Mouse (Mus musculus): ENCODE results near the gene Tmem200b. TPM values are rescaled to one million over a fixed set of nuclear protein-coding genes. Genes with fewer than 3 reads are reported as not detected.

The Tmem200b gene
- total and polyA plus RNA-seq, 3 experiments, result not detected

- Histone ChIP-seq H3K4me1 (ENCODE audit: control insufficient read depth in 1 of 2, insufficient read depth in 2 of 2, low read length in 2 of 2) (peaks cover 8 to 10% of the 10 kb centered on the region in 2 experiments), H3K36me3 (ENCODE audit: control insufficient read depth in 1 of 2, insufficient read depth in 2 of 2, low read length in 2 of 2) (peaks cover 13 to 19% of the 10 kb centered on the region in 2 experiments)
These were observed 40.3 kb upstream of the Tmem200b start for GRCm38 (mm10) chr4:131881306-131881705.

GRCm38 (mm10) chr4:131883571-131883970 lies 38.0 kb upstream of the Tmem200b start:
- H3K4me1 ChIP-seq (ENCODE audit: control insufficient read depth in 1 of 2, insufficient read depth in 2 of 2, low read length in 2 of 2), result peaks cover 0 to 6% of the 10 kb centered on the region in 2 experiments; a peak in 2 of 4 replicates
- TF ChIP-seq ELF1 (IDR thresholded peaks at IDR 0.05; ENCODE audit: low read depth, low read length) (no peak), MXI1 (IDR thresholded peaks at IDR 0.05; ENCODE audit: low read depth, low read length) (no peak), JUND (IDR thresholded peaks at IDR 0.05; ENCODE audit: low read depth, low read length) (no peak), MYC (IDR thresholded peaks at IDR 0.05; ENCODE audit: low read depth, low read length) (no peak), GATA1 (IDR thresholded peaks at IDR 0.05; ENCODE audit: low read depth, low read length) (no peak), RAD21 (IDR thresholded peaks at IDR 0.05; ENCODE audit: low read depth, low read length) (no peak), USF1 (IDR thresholded peaks at IDR 0.05; ENCODE audit: low read depth, low read length) (no peak), BHLHE40 (IDR thresholded peaks at IDR 0.05; ENCODE audit: borderline replicate concordance, low read depth, low read length) (no peak), MAZ (IDR thresholded peaks at IDR 0.05; ENCODE audit: low read depth, low read length) (no peak), CHD2 (IDR thresholded peaks at IDR 0.05; ENCODE audit: low read length) (no peak)

More at GRCm38 (mm10) chr4:131881306-131881705, 40.3 kb upstream of the Tmem200b start:
- no peak for DNase-seq (ENCODE audit: low read depth, low spot score)
- no peaks in the 10 kb centered on the region for H3K27me3 ChIP-seq (ENCODE audit: control insufficient read depth in 1 of 2, insufficient read depth in 2 of 2, low read length in 2 of 2)
- no peak overlapping the region for H3K9ac ChIP-seq (ENCODE audit: control insufficient read depth, low read depth, low read length, poor library complexity, severe bottlenecking)
- no peak for TF ChIP-seq EP300 (IDR thresholded peaks at IDR 0.05; ENCODE audit: low read depth in 1 of 2, low read length in 2 of 2)
- no peak for TF ChIP-seq ZKSCAN1 (IDR thresholded peaks at IDR 0.05; ENCODE audit: low read depth, low read length)
- TF ChIP-seq RAD21 (IDR thresholded peaks at IDR 0.05; ENCODE audit: low read depth, low read length), result no peak
- TF ChIP-seq USF2 (IDR thresholded peaks at IDR 0.05; ENCODE audit: borderline replicate concordance in 1 of 2, insufficient read depth in 1 of 2, low read depth in 1 of 2, low read length in 2 of 2), result no peak
- no peak for TF ChIP-seq KAT2A (conservative IDR thresholded peaks at IDR 0.05; ENCODE audit: low read depth, low read length)
- no peak for TF ChIP-seq UBTF (IDR thresholded peaks at IDR 0.05; ENCODE audit: borderline replicate concordance, insufficient read depth, low read depth, low read length)
- TF ChIP-seq CHD2 (IDR thresholded peaks at IDR 0.05; ENCODE audit: low read length), result no peak
- H3K9me3 ChIP-seq (replicated peaks; ENCODE audit: insufficient read depth, low read length), result no peaks in the 10 kb centered on the region
- no peak overlapping the region for H3K27ac ChIP-seq (ENCODE audit: control insufficient read depth, low read depth, low read length)
- no peak overlapping the region for H3K4me3 ChIP-seq (ENCODE audit: control insufficient read depth in 1 of 2, insufficient read depth in 1 of 2, low read depth in 2 of 2, low read length in 2 of 2)
- peaks cover 89% of the 10 kb centered on the region for H3K79me2 ChIP-seq (ENCODE audit: control insufficient read depth, insufficient read depth, low read length, poor library complexity)

More at GRCm38 (mm10) chr4:131883571-131883970, 38.0 kb upstream of the Tmem200b start:
- Histone ChIP-seq H3K4me3 (ENCODE audit: control insufficient read depth in 1 of 2, insufficient read depth in 1 of 2, low read depth in 2 of 2, low read length in 2 of 2) (no peak overlapping the region), H3K79me2 (ENCODE audit: control insufficient read depth, insufficient read depth, low read length, poor library complexity) (peaks cover 80% of the 10 kb centered on the region), H3K36me3 (ENCODE audit: control insufficient read depth in 1 of 2, insufficient read depth in 2 of 2, low read length in 2 of 2) (peaks cover 5 to 31% of the 10 kb centered on the region in 2 experiments; a peak in 3 of 4 replicates), H3K9ac (ENCODE audit: control insufficient read depth, low read depth, low read length, poor library complexity, severe bottlenecking) (no peak overlapping the region), H3K9me3 (replicated peaks; ENCODE audit: insufficient read depth, low read length) (no peaks in the 10 kb centered on the region), H3K27ac (ENCODE audit: control insufficient read depth, low read depth, low read length) (no peak overlapping the region), H3K27me3 (ENCODE audit: control insufficient read depth in 1 of 2, insufficient read depth in 2 of 2, low read length in 2 of 2) (no peaks in the 10 kb centered on the region)
- no peak for DNase-seq (ENCODE audit: low read depth, low spot score)

Data from MEL (cell line).